Mouse (Mus musculus): ENCODE results near the gene Pou5f2. TPM values are rescaled to one million over a fixed set of nuclear protein-coding genes. Genes with fewer than 3 reads are reported as not detected.

The Pou5f2 gene
- polyA plus RNA-seq, 1 experiment from 2014 or later, result 1.4 TPM

GRCm38 (mm10) chr13:78032821-78033220, 8.1 kb downstream of the Pou5f2 start:
- no peaks in the 10 kb centered on the region for H3K36me3 ChIP-seq (ENCODE audit: control insufficient read depth, insufficient read depth, low read length)
- WGBS, result 13% methylated on average over 1 of the region's 1 CpGs
- H3K4me3 ChIP-seq (ENCODE audit: low read length), result no peak overlapping the region
- H3K4me1 ChIP-seq (replicated peaks; ENCODE audit: control insufficient read depth, insufficient read depth, low read length), result no peaks in the 10 kb centered on the region
- H3K9ac ChIP-seq (ENCODE audit: low read length), result no peak overlapping the region
- H3K4me2 ChIP-seq (ENCODE audit: low read depth, low read length), result no peak overlapping the region
- H3K27me3 ChIP-seq (ENCODE audit: control insufficient read depth, insufficient read depth, low read depth, low read length), result no peaks in the 10 kb centered on the region
- no peak for ATAC-seq (ENCODE audit: low read depth)
- no peaks in the 10 kb centered on the region for H3K9me3 ChIP-seq (ENCODE audit: control insufficient read depth, low read length)
- no peak overlapping the region for H3K27ac ChIP-seq (ENCODE audit: low read length)

DNA sequence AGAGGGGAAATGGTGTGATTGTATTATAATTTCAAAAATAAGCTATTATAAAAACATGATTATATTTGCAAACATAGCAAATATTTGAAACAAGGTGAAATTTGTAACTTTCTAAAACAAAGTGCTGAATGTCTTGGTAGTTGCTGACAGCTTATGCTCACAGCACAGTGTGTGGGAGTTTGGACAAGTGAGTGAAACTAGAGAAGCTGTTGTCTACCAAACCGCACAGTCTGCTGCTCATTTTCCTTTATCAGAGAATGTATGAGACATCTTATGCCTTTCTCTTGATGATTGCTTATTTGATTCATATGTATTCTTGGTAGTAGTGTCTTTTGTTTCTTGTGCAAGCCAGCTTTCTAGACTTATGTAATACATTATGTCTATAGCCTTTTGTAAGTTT, 12.5 kb downstream of the Pou5f2 start:
- no peak overlapping the region for H3K4me2 ChIP-seq (ENCODE audit: low read depth, low read length)
- H3K36me3 ChIP-seq (ENCODE audit: control insufficient read depth, insufficient read depth, low read length), result no peaks in the 10 kb centered on the region
- H3K4me1 ChIP-seq (replicated peaks; ENCODE audit: control insufficient read depth, insufficient read depth, low read length), result no peaks in the 10 kb centered on the region
- no peak overlapping the region for H3K27ac ChIP-seq (ENCODE audit: low read length)
- H3K4me3 ChIP-seq (ENCODE audit: low read length), result no peak overlapping the region
- WGBS, result 65% methylated on average over 1 of the region's 1 CpGs
- no peaks in the 10 kb centered on the region for H3K9me3 ChIP-seq (ENCODE audit: control insufficient read depth, low read length)
- H3K27me3 ChIP-seq (ENCODE audit: control insufficient read depth, insufficient read depth, low read depth, low read length), result no peaks in the 10 kb centered on the region
- ATAC-seq (ENCODE audit: low read depth), result no peak
- H3K9ac ChIP-seq (ENCODE audit: low read length), result no peak overlapping the region

DNA sequence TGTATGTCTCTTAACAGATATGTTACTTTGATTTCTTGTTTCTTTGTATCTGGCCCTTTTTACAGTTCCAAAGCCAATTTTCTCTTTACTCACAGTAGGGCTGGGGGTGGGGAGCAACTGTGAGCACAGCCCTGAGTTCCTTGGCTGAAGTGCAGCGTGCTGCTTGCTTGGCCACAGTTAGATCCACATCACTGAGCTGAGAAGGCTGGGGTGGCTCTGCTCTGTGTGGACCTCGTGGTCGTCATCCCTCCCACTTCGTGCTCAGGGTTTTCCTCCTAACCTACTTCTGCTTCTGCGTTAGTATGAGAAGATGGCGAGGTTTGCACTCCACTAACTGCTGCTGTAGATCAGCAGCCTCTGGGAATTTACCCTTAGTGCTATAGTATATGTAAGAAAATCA, 18.5 kb downstream of the Pou5f2 start:
- ATAC-seq (ENCODE audit: low read depth), result no peak
- Histone ChIP-seq H3K9ac (ENCODE audit: low read length) (no peak overlapping the region), H3K9me3 (ENCODE audit: control insufficient read depth, low read length) (no peaks in the 10 kb centered on the region), H3K4me3 (ENCODE audit: low read length) (no peak overlapping the region), H3K4me1 (replicated peaks; ENCODE audit: control insufficient read depth, insufficient read depth, low read length) (no peaks in the 10 kb centered on the region), H3K27me3 (ENCODE audit: control insufficient read depth, insufficient read depth, low read depth, low read length) (no peaks in the 10 kb centered on the region), H3K36me3 (ENCODE audit: control insufficient read depth, insufficient read depth, low read length) (no peaks in the 10 kb centered on the region), H3K27ac (ENCODE audit: low read length) (no peak overlapping the region), H3K4me2 (ENCODE audit: low read depth, low read length) (no peak overlapping the region)
- WGBS, result 67% methylated on average over 6 of the region's 6 CpGs

GRCm38 (mm10) chr13:78045116-78045515, 20.4 kb downstream of the Pou5f2 start:
- H3K36me3 ChIP-seq (ENCODE audit: control insufficient read depth, insufficient read depth, low read length), result no peaks in the 10 kb centered on the region
- H3K4me3 ChIP-seq (ENCODE audit: low read length), result no peak overlapping the region
- no peak for ATAC-seq (ENCODE audit: low read depth)
- no peak overlapping the region for H3K4me2 ChIP-seq (ENCODE audit: low read depth, low read length)
- H3K9ac ChIP-seq (ENCODE audit: low read length), result no peak overlapping the region
- no peaks in the 10 kb centered on the region for H3K9me3 ChIP-seq (ENCODE audit: control insufficient read depth, low read length)
- H3K4me1 ChIP-seq (replicated peaks; ENCODE audit: control insufficient read depth, insufficient read depth, low read length), result no peaks in the 10 kb centered on the region
- H3K27ac ChIP-seq (ENCODE audit: low read length), result no peak overlapping the region
- 28% methylated on average over 5 of the region's 5 CpGs for WGBS
- H3K27me3 ChIP-seq (ENCODE audit: control insufficient read depth, insufficient read depth, low read depth, low read length), result no peaks in the 10 kb centered on the region

Other genes with a start within 250 kb of the Pou5f2 start
- gene Nr2f1, start 174.9 kb downstream of the Pou5f2 start, polyA plus RNA-seq (2015; fragmentation: Nextera tagmentation; extraction: Ambion mirVana), result 3.6 and 3.7 TPM in 2 replicates